Mouse (Mus musculus): ENCODE results near the gene Haus8. TPM values are rescaled to one million over a fixed set of nuclear protein-coding genes. Genes with fewer than 3 reads are reported as not detected.
"Not testable (repeated sequence)": the region's sequence is repeated elsewhere in the genome, so short reads cannot be mapped to it uniquely, and the experiment has no call there.

The Haus8 gene
- polyA plus RNA-seq, 1 experiment from 2014 or later = 58.6 TPM

DNA sequence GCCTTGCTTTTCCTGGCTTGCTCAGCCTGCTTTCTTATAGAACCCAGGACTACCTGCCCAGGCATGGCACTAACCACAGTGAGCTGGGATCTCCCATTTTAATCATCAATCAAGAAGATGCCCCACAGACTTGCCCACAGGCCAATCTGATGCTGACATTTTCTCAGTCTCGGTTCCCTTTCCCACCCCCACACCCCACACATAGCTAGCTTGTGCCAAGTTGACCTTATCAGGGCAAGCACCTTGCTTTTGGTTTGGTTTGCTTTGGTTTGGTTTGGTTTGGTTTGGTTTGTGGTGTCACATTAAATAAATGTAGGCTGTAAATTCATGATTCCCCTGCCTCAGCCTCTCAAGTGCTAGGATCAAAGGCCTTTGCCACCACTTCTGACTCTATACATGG, 34.6 kb upstream of the Haus8 start:
- no peaks in the 10 kb centered on the region for H3K36me3 ChIP-seq (ENCODE audit: control insufficient read depth, insufficient read depth, low read length)

DNA sequence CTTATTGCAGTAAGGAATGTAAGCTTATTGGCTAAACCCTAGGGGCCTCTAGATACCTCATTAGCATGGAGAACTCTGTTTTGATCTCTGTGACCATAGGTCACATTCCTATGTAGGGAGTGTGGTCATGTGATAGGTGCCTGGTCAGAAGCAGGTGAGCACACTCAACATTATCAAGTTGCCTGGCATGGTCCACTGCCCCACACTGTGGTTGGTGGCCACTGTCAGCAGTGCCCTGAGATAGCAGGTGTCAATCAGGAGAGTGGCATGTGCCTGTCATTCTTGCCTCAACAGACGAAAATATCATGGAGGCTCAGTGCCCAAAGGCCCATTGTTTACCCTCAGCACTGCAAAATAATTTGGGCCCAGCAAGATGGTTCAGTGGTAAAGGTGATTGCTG, 33.3 kb upstream of the Haus8 start:
- Histone ChIP-seq H3K36me3 (ENCODE audit: control insufficient read depth, insufficient read depth, low read length) (no peaks in the 10 kb centered on the region; the same call in 1 of the 2 replicates), H3K4me2 (ENCODE audit: low read depth, low read length) (no peak overlapping the region), H3K4me1 (replicated peaks; ENCODE audit: control insufficient read depth, insufficient read depth, low read length) (no peaks in the 10 kb centered on the region), H3K27me3 (ENCODE audit: control insufficient read depth, insufficient read depth, low read depth, low read length) (no peaks in the 10 kb centered on the region), H3K4me3 (ENCODE audit: low read length) (no peak overlapping the region), H3K9ac (ENCODE audit: low read length) (no peak overlapping the region), H3K9me3 (ENCODE audit: control insufficient read depth, low read length) (no peaks in the 10 kb centered on the region), H3K27ac (ENCODE audit: low read length) (no peak overlapping the region)
- no peak for ATAC-seq (ENCODE audit: low read depth)
- 70% methylated on average over 1 of the region's 1 CpGs for WGBS

More for the DNA sequence above, 34.6 kb upstream of the Haus8 start:
- Histone ChIP-seq H3K9ac (ENCODE audit: low read length) (no peak overlapping the region), H3K9me3 (ENCODE audit: control insufficient read depth, low read length) (no peaks in the 10 kb centered on the region), H3K27me3 (ENCODE audit: control insufficient read depth, insufficient read depth, low read depth, low read length) (no peaks in the 10 kb centered on the region), H3K4me2 (ENCODE audit: low read depth, low read length) (no peak overlapping the region), H3K4me3 (ENCODE audit: low read length) (no peak overlapping the region), H3K27ac (ENCODE audit: low read length) (no peak overlapping the region), H3K4me1 (replicated peaks; ENCODE audit: control insufficient read depth, insufficient read depth, low read length) (peaks cover 2% of the 10 kb centered on the region; the same call in 1 of the 2 replicates)
- WGBS = 73% methylated on average over 1 of the region's 1 CpGs
- ATAC-seq (ENCODE audit: low read depth) = no peak

GRCm38 (mm10) chr8:71303632-71304031, 30.9 kb upstream of the Haus8 start:
- no peak overlapping the region for H3K4me2 ChIP-seq (ENCODE audit: low read depth, low read length)
- no peak overlapping the region for H3K9ac ChIP-seq (ENCODE audit: low read length)
- 84% methylated on average over 1 of the region's 1 CpGs for WGBS
- no peak for ATAC-seq (ENCODE audit: low read depth)
- H3K27ac ChIP-seq (ENCODE audit: low read length) = no peak overlapping the region
- H3K4me3 ChIP-seq (ENCODE audit: low read length) = no peak overlapping the region
- H3K9me3 ChIP-seq (ENCODE audit: control insufficient read depth, low read length) = no peaks in the 10 kb centered on the region
- H3K4me1 ChIP-seq (replicated peaks; ENCODE audit: control insufficient read depth, insufficient read depth, low read length) = no peaks in the 10 kb centered on the region
- no peaks in the 10 kb centered on the region; the same call in 1 of the 2 replicates for H3K36me3 ChIP-seq (ENCODE audit: control insufficient read depth, insufficient read depth, low read length)
- no peaks in the 10 kb centered on the region for H3K27me3 ChIP-seq (ENCODE audit: control insufficient read depth, insufficient read depth, low read depth, low read length)

- H3K9ac ChIP-seq (ENCODE audit: low read length) = no peak overlapping the region
- no peaks in the 10 kb centered on the region for H3K4me1 ChIP-seq (replicated peaks; ENCODE audit: control insufficient read depth, insufficient read depth, low read length)
- H3K36me3 ChIP-seq (ENCODE audit: control insufficient read depth, insufficient read depth, low read length) = no peaks in the 10 kb centered on the region; the same call in 1 of the 2 replicates
- 90% methylated on average over 1 of the region's 1 CpGs for WGBS
- no peaks in the 10 kb centered on the region for H3K27me3 ChIP-seq (ENCODE audit: control insufficient read depth, insufficient read depth, low read depth, low read length)
- no peaks in the 10 kb centered on the region for H3K9me3 ChIP-seq (ENCODE audit: control insufficient read depth, low read length)
- H3K4me3 ChIP-seq (ENCODE audit: low read length) = no peak overlapping the region
- no peak for ATAC-seq (ENCODE audit: low read depth)
- no peak overlapping the region for H3K27ac ChIP-seq (ENCODE audit: low read length)
- H3K4me2 ChIP-seq (ENCODE audit: low read depth, low read length) = no peak overlapping the region
Measured at GRCm38 (mm10) chr8:71302788-71303187, 30.1 kb upstream of the Haus8 start.

- peaks cover 4% of the 10 kb centered on the region; the same call in 1 of the 2 replicates for H3K36me3 ChIP-seq (ENCODE audit: control insufficient read depth, insufficient read depth, low read length)
Measured at GRCm38 (mm10) chr8:71299716-71300115, 27.0 kb upstream of the Haus8 start.

DNA sequence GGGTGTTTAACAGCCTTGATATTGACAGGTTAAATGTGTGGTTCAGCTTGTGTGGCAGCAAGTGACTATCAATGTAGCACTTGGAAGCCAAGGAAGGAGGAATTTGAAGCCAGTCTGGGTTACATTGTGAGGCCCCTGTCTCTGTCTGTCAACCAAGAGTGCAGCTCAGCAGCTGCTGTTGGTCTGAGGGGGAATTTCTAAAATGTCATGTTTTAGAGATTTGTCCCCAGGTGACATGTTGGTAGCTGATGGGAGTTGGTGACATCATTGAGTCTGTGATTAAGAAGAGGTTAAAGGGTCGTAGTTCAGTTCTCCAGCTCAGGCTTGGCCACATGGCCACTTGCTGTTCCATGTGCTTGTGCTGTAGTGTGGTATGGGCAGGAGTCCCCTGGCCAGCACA, 24.7 kb upstream of the Haus8 start:
- 80% methylated on average over 1 of the region's 1 CpGs for WGBS
- peaks cover 4% of the 10 kb centered on the region; the same call in 1 of the 2 replicates for H3K36me3 ChIP-seq (ENCODE audit: control insufficient read depth, insufficient read depth, low read length)
- no peak overlapping the region for H3K4me3 ChIP-seq (ENCODE audit: low read length)
- no peak overlapping the region for H3K9ac ChIP-seq (ENCODE audit: low read length)
- ATAC-seq (ENCODE audit: low read depth) = no peak
- no peaks in the 10 kb centered on the region for H3K4me1 ChIP-seq (replicated peaks; ENCODE audit: control insufficient read depth, insufficient read depth, low read length)
- no peaks in the 10 kb centered on the region for H3K9me3 ChIP-seq (ENCODE audit: control insufficient read depth, low read length)
- H3K4me2 ChIP-seq (ENCODE audit: low read depth, low read length) = no peak overlapping the region
- no peaks in the 10 kb centered on the region for H3K27me3 ChIP-seq (ENCODE audit: control insufficient read depth, insufficient read depth, low read depth, low read length)
- no peak overlapping the region for H3K27ac ChIP-seq (ENCODE audit: low read length)

More at GRCm38 (mm10) chr8:71299716-71300115, 27.0 kb upstream of the Haus8 start:
- no peak overlapping the region for H3K4me3 ChIP-seq (ENCODE audit: low read length)
- H3K4me2 ChIP-seq (ENCODE audit: low read depth, low read length) = no peak overlapping the region
- H3K27me3 ChIP-seq (ENCODE audit: control insufficient read depth, insufficient read depth, low read depth, low read length) = no peaks in the 10 kb centered on the region
- no peak overlapping the region for H3K9ac ChIP-seq (ENCODE audit: low read length)
- H3K9me3 ChIP-seq (ENCODE audit: control insufficient read depth, low read length) = no peaks in the 10 kb centered on the region
- ATAC-seq (ENCODE audit: low read depth) = no peak
- 88% methylated on average over 3 of the region's 3 CpGs for WGBS
- H3K4me1 ChIP-seq (replicated peaks; ENCODE audit: control insufficient read depth, insufficient read depth, low read length) = no peaks in the 10 kb centered on the region
- no peak overlapping the region for H3K27ac ChIP-seq (ENCODE audit: low read length)

GRCm38 (mm10) chr8:71296784-71297183, 24.1 kb upstream of the Haus8 start:
- no peaks in the 10 kb centered on the region for H3K4me1 ChIP-seq (replicated peaks; ENCODE audit: control insufficient read depth, insufficient read depth, low read length)
- no peaks in the 10 kb centered on the region for H3K27me3 ChIP-seq (ENCODE audit: control insufficient read depth, insufficient read depth, low read depth, low read length)
- WGBS = 85% methylated on average over 2 of the region's 2 CpGs
- no peak for ATAC-seq (ENCODE audit: low read depth)
- H3K27ac ChIP-seq (ENCODE audit: low read length) = no peak overlapping the region
- no peak overlapping the region for H3K4me2 ChIP-seq (ENCODE audit: low read depth, low read length)
- H3K36me3 ChIP-seq (ENCODE audit: control insufficient read depth, insufficient read depth, low read length) = peaks cover 4% of the 10 kb centered on the region; the same call in 1 of the 2 replicates
- H3K4me3 ChIP-seq (ENCODE audit: low read length) = no peak overlapping the region
- H3K9ac ChIP-seq (ENCODE audit: low read length) = no peak overlapping the region
- no peaks in the 10 kb centered on the region for H3K9me3 ChIP-seq (ENCODE audit: control insufficient read depth, low read length)

- peaks cover 6% of the 10 kb centered on the region; the same call in 1 of the 2 replicates for H3K36me3 ChIP-seq (ENCODE audit: control insufficient read depth, insufficient read depth, low read length)
- no peak overlapping the region for H3K4me3 ChIP-seq (ENCODE audit: low read length)
- no peak overlapping the region for H3K9ac ChIP-seq (ENCODE audit: low read length)
- no peak overlapping the region for H3K4me2 ChIP-seq (ENCODE audit: low read depth, low read length)
- WGBS = 98% methylated on average over 2 of the region's 2 CpGs
- no peaks in the 10 kb centered on the region for H3K9me3 ChIP-seq (ENCODE audit: control insufficient read depth, low read length)
- H3K27ac ChIP-seq (ENCODE audit: low read length) = no peak overlapping the region
- ATAC-seq (ENCODE audit: low read depth) = no peak
- no peaks in the 10 kb centered on the region for H3K4me1 ChIP-seq (replicated peaks; ENCODE audit: control insufficient read depth, insufficient read depth, low read length)
- no peaks in the 10 kb centered on the region for H3K27me3 ChIP-seq (ENCODE audit: control insufficient read depth, insufficient read depth, low read depth, low read length)
Measured at GRCm38 (mm10) chr8:71296188-71296621, 23.5 kb upstream of the Haus8 start.

- not testable (repeated sequence) for H3K9me3 ChIP-seq (ENCODE audit: control insufficient read depth, low read length); H3K4me1 ChIP-seq (replicated peaks; ENCODE audit: control insufficient read depth, insufficient read depth, low read length); ATAC-seq (ENCODE audit: low read depth); H3K27me3 ChIP-seq (ENCODE audit: control insufficient read depth, insufficient read depth, low read depth, low read length); H3K9ac ChIP-seq (ENCODE audit: low read length); H3K27ac ChIP-seq (ENCODE audit: low read length); H3K4me3 ChIP-seq (ENCODE audit: low read length); H3K4me2 ChIP-seq (ENCODE audit: low read depth, low read length)
- WGBS = 80% methylated on average over 3 of the region's 3 CpGs
- peaks cover 17% of the 10 kb centered on the region for H3K36me3 ChIP-seq (ENCODE audit: control insufficient read depth, insufficient read depth, low read length)
Measured at GRCm38 (mm10) chr8:71293930-71294329, 21.2 kb upstream of the Haus8 start.

DNA sequence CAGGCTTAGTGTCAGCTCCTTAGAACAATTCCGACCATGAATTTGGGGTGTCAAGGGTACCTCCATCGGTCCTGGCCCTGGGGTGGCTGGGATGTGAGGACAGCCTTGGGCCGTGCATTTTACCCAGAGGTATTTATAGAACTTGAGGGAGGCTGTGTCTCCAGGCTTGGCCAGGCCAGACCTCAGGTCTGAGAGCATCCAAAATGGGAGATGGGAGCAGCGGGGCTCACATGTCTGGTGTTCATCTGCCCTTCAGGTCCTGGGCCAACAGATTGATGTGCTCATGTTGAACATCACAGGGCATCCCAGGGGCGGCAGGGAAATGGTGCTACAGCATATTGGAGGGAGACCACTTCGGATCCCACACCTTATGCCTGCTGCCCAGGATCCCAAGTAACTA, 18.6 kb upstream of the Haus8 start:
- H3K36me3 ChIP-seq (ENCODE audit: control insufficient read depth, insufficient read depth, low read length) = peaks cover 14% of the 10 kb centered on the region
- WGBS = 90% methylated on average over 6 of the region's 6 CpGs

More for the DNA sequence above, 18.6 kb upstream of the Haus8 start:
- Histone ChIP-seq H3K4me2 (ENCODE audit: low read depth, low read length) (no peak overlapping the region), H3K4me3 (ENCODE audit: low read length) (no peak overlapping the region), H3K9ac (ENCODE audit: low read length) (no peak overlapping the region), H3K27ac (ENCODE audit: low read length) (no peak overlapping the region), H3K4me1 (replicated peaks; ENCODE audit: control insufficient read depth, insufficient read depth, low read length) (peaks cover 2% of the 10 kb centered on the region; the same call in 1 of the 2 replicates), H3K9me3 (ENCODE audit: control insufficient read depth, low read length) (no peaks in the 10 kb centered on the region), H3K27me3 (ENCODE audit: control insufficient read depth, insufficient read depth, low read depth, low read length) (no peaks in the 10 kb centered on the region)
- ATAC-seq (ENCODE audit: low read depth) = no peak
